Mouse (Mus musculus) E14TG2a.4 (cell line): Measurements from ENCODE around the gene C2cd4d.

ENCODE experiments used
- CTCF ChIP-seq: conservative IDR thresholded peaks from 2 replicates; pipeline ENCODE4 v1.5.1; 2014; ENCODE audit warnings: low read length
- NANOG ChIP-seq: IDR thresholded peaks from 2 replicates; pipeline ENCODE4 v1.6.1; 2014; ENCODE audit warnings: borderline replicate concordance, low read length, mixed read lengths
- POU5F1 ChIP-seq: IDR thresholded peaks from 2 replicates; pipeline ENCODE4 v1.6.1; 2014; ENCODE audit warnings: low read length, borderline replicate concordance

DNA sequence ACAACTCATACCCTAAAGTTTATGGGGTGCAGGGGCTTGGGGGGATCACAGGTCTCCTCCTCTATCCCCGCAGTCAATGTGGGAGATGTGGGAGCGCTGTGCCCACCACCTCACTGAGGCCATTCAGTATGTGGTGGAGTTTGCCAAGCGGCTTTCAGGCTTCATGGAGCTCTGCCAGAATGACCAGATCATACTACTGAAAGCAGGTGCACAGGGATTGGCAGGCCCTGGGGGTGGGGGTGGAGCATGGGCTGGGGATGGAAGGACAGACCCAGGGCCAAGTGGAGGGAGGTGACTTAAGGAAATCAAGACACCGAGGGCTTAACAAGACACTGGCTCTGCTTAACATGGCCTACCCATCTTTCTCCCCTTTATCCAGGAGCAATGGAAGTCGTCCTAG, 28.8 kb downstream of the C2cd4d start:
- TF ChIP-seq CTCF (no peak), NANOG (no peak), POU5F1 (no peak)
